Mouse (Mus musculus) frontal cortex, postnatal 10 days (tissue): ENCODE results near the gene Ptpn13.

ENCODE experiments used
- DNase-seq, 2 experiments: peaks; one replicate each; pipeline ENCODE4 v3.0.0; 2022; ENCODE audit warnings: low spot score in 2 of 2, mixed read lengths in 1 of 2

Gene Ptpn13

GRCm38 (mm10) chr5:103424678-103425319 lies at the start of gene Ptpn13:
Ptpn13 (plus strand) TSS chr5:103425192.
- peak; percentile 89 to 91 for DNase-seq

GRCm38 (mm10) chr5:103375226-103375625 lies 49.8 kb upstream of the Ptpn13 start:
- DNase-seq: no peak

- no peak for DNase-seq
These were observed 48.4 kb upstream of the Ptpn13 start for GRCm38 (mm10) chr5:103376354-103377295.

- no peak for DNase-seq
These were observed 47.4 kb upstream of the Ptpn13 start for GRCm38 (mm10) chr5:103377493-103378130.

- DNase-seq: no peak
These were observed 44.0 kb upstream of the Ptpn13 start for GRCm38 (mm10) chr5:103380785-103381527.

- DNase-seq: no peak
These were observed 42.0 kb upstream of the Ptpn13 start for GRCm38 (mm10) chr5:103382951-103383350.

- no peak for DNase-seq
These were observed 41.0 kb upstream of the Ptpn13 start for GRCm38 (mm10) chr5:103384021-103384420.

- peak; percentile 16 to 22 for DNase-seq
These were observed 37.4 kb upstream of the Ptpn13 start for GRCm38 (mm10) chr5:103387540-103388026.

GRCm38 (mm10) chr5:103389415-103389814 lies 35.6 kb upstream of the Ptpn13 start:
- no peak for DNase-seq

- no peak for DNase-seq
These were observed 31.8 kb upstream of the Ptpn13 start for GRCm38 (mm10) chr5:103393220-103393619.

- DNase-seq: no peak
These were observed 31.2 kb upstream of the Ptpn13 start for GRCm38 (mm10) chr5:103393752-103394151.

GRCm38 (mm10) chr5:103395683-103396082 lies 29.3 kb upstream of the Ptpn13 start:
- no peak for DNase-seq

GRCm38 (mm10) chr5:103397429-103397828 lies 27.6 kb upstream of the Ptpn13 start:
- no peak for DNase-seq

- no peak for DNase-seq
These were observed 20.6 kb upstream of the Ptpn13 start for GRCm38 (mm10) chr5:103404213-103404968.

GRCm38 (mm10) chr5:103405921-103406320 lies 19.1 kb upstream of the Ptpn13 start:
- no peak for DNase-seq

- DNase-seq: no peak
These were observed 12.8 kb upstream of the Ptpn13 start for GRCm38 (mm10) chr5:103412020-103412747.

GRCm38 (mm10) chr5:103414542-103414941 lies 10.4 kb upstream of the Ptpn13 start:
- DNase-seq: no peak

GRCm38 (mm10) chr5:103418009-103418408 lies 7.0 kb upstream of the Ptpn13 start:
- no peak for DNase-seq

- DNase-seq: no peak
These were observed 6.1 kb upstream of the Ptpn13 start for GRCm38 (mm10) chr5:103418886-103419285.

- no peak for DNase-seq
These were observed 4.4 kb upstream of the Ptpn13 start for GRCm38 (mm10) chr5:103420568-103420967.
